Mouse (Mus musculus) layer of hippocampus, adult 9-11 months (tissue): ENCODE data around the gene Gmppa.

Experiments
- DNase-seq: peaks from one replicate; pipeline ENCODE4 v3.0.0; 2022

The Gmppa gene

DNA sequence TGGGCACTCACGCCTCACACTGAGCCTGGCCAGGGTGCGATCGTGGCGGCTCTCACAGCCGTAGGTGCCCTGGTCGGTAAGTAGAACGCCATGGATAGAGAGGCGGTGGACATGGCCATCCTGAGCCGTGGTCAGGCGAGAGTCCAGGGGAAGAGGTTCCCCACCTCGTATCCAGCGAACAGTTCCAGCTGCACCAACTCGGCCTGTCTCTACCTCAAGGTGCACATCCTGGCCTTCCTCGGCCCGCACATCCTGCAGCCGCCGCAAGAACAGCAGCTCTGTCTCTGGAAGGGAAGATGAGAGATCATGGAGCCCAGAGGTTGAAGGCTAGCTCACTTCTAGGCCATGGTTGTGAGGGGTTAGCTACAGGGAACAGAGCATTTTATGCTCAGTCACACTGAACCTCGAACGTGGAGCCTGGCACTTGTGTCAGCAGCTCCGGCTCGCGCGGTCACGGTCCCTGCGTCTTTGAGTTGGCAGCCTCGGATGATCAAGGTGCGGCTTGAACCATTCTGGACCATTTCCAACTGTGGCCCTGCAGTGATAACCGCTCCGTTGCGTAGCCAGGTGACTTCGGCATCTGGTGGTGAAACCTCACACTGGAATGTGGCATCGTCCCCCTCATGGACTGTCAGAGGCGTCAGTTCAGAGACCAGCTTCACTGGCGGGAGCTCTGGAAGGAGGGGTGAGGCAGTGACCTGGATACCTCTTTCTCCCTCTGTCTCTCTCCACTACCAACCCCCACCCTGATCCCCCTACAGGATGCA is 55.2 kb downstream of the Gmppa start:
- DNase-seq: no peak

DNA sequence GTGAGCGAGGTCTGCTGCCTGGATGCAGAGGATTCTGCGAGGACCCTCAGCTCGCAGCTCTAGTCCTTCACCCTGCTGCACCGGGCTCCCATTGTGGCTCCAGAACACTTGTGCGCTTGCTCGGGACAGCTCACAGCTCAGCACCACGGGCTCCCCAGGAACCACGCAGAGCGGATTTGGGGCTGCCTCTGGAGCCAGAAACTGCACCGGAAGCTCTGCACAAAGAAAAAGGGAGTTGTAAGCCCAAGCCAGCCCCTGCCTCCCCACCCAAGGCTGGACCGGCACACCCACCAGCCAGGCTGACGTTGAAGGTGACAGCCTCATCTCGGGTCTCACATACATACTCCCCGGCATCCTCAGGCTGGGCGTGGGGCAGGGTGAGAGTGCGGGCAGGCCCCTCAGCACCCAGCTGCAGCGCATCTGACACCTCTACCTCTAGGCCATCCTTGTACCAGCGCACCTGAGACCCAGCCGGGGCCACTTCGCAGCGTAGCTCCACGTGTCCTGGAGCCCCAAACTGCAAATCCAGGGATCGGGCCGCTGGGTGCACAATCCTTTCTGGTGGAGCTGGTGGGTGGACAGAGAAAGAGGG is 56.9 kb downstream of the Gmppa start:
- no peak for DNase-seq
